Mouse (Mus musculus): ENCODE results near the gene Olfr67. TPM values are rescaled to one million over a fixed set of nuclear protein-coding genes. Genes with fewer than 3 reads are reported as not detected.
"Not testable (repeated sequence)": the region's sequence is repeated elsewhere in the genome, so short reads cannot be mapped to it uniquely, and the experiment has no call there.

Gene Olfr67
- total and polyA plus RNA-seq, 3 experiments = not detected

- Histone ChIP-seq H3K79me2 (replicated peaks; ENCODE audit: control insufficient read depth, insufficient read depth, low read length) (no peaks in the 10 kb centered on the region), H3K4me3 (no peak overlapping the region), H3K27ac (no peak overlapping the region), H3K9ac (ENCODE audit: low read depth, low read length) (no peak overlapping the region), H3K36me3 (ENCODE audit: control insufficient read depth, insufficient read depth, low read length) (no peaks in the 10 kb centered on the region), H3K27me3 (ENCODE audit: control insufficient read depth, insufficient read depth, low read length) (no peaks in the 10 kb centered on the region), H3K4me1 (ENCODE audit: control insufficient read depth, insufficient read depth, low read length) (no peaks in the 10 kb centered on the region)
- intact Hi-C loops (cut with DNase I) = no loop called here
- no peak for DNase-seq
- TF ChIP-seq EP300 (IDR thresholded peaks at IDR 0.05; ENCODE audit: insufficient read depth, low read depth, low read length) = no peak
- no peak for TF ChIP-seq POLR2A (IDR thresholded peaks at IDR 0.05; ENCODE audit: insufficient read depth, low read depth, low read length)
- TF ChIP-seq CTCF (IDR thresholded peaks at IDR 0.05) = no peak
- 80% methylated on average over 2 of the region's 2 CpGs for WGBS
Measured at GRCm38 (mm10) chr7:103824597-103824996, 33.0 kb upstream of the Olfr67 start.

DNA sequence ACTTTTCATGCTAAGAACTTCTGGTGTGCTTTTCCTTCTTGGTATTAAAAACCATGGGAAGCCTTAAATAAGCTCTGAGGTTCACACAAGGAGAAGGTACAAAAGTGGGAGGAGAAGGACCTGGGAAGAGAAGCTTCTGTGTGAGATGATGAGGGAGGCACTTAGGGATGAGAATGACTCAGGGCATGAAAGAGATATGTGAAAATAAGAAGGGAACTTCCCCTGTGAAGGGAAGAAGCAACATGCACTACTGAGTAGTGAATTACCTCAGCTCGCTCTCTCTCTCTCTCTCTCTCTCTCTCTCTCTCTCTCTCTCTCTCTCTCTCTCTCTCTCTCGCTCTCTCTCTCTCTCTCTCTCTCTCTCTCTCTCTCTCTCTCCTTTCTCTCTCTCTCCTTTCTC is 23.5 kb upstream of the Olfr67 start:
- H3K79me2 ChIP-seq (replicated peaks; ENCODE audit: control insufficient read depth, insufficient read depth, low read length); H3K9ac ChIP-seq (ENCODE audit: low read depth, low read length); H3K27me3 ChIP-seq (ENCODE audit: control insufficient read depth, insufficient read depth, low read length); DNase-seq; H3K27ac ChIP-seq; H3K4me3 ChIP-seq; H3K4me1 ChIP-seq (ENCODE audit: control insufficient read depth, insufficient read depth, low read length); H3K36me3 ChIP-seq (ENCODE audit: control insufficient read depth, insufficient read depth, low read length); intact Hi-C loops (cut with DNase I): not testable (repeated sequence)
- no CpG with 5 or more reads among the region's 2 CpGs for WGBS

DNA sequence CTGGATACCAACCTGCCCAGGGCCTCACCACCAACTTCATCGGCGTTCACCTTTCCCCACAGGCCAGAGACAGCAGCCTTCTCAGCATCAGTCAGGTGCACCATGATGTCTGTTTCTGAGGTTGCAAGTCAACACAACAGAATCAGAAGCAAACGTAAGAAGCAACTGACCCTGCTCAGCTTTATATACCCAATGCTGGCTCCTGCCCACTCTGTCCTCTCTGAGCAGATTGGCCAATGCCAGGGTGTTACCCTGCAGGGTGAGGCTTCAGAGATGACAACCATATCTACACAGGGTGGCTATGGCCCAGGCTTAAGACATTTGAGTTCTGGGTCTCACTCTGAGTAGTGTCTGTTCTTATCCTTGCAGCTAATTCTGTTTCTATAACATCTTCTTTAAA is 22.1 kb upstream of the Olfr67 start, which contains the start of gene Hbb-bt:
Hbb-bt (minus strand) TSS at position 231 of the 400 bp plus-strand sequence.
- intact Hi-C loops (cut with DNase I) = no loop called here
- 86% methylated on average over 3 of the region's 3 CpGs for WGBS
- H3K9ac ChIP-seq (ENCODE audit: low read depth, low read length) = no peak within 1 kb of the TSS

GRCm38 (mm10) chr7:103813152-103813551 is 21.5 kb upstream of the Olfr67 start:
- intact Hi-C loops (cut with DNase I); H3K9ac ChIP-seq (ENCODE audit: low read depth, low read length); H3K79me2 ChIP-seq (replicated peaks; ENCODE audit: control insufficient read depth, insufficient read depth, low read length); H3K4me3 ChIP-seq; H3K27me3 ChIP-seq (ENCODE audit: control insufficient read depth, insufficient read depth, low read length); H3K27ac ChIP-seq; H3K4me1 ChIP-seq (ENCODE audit: control insufficient read depth, insufficient read depth, low read length); DNase-seq; H3K36me3 ChIP-seq (ENCODE audit: control insufficient read depth, insufficient read depth, low read length): not testable (repeated sequence)
- WGBS = no CpG with 5 or more reads among the region's 3 CpGs

More for the DNA sequence above, 22.1 kb upstream of the Olfr67 start, which contains the start of gene Hbb-bt:
- H3K4me3 ChIP-seq = no peak within 1 kb of the TSS
- H3K27ac ChIP-seq = no peak within 1 kb of the TSS
- no peaks in the 10 kb centered on the region for H3K4me1 ChIP-seq (ENCODE audit: control insufficient read depth, insufficient read depth, low read length)
- no peaks in the 10 kb centered on the region for H3K36me3 ChIP-seq (ENCODE audit: control insufficient read depth, insufficient read depth, low read length)
- TF ChIP-seq POLR2A (IDR thresholded peaks at IDR 0.05; ENCODE audit: insufficient read depth, low read depth, low read length) = no peak
- no peak for TF ChIP-seq EP300 (IDR thresholded peaks at IDR 0.05; ENCODE audit: insufficient read depth, low read depth, low read length)
- TF ChIP-seq CTCF (IDR thresholded peaks at IDR 0.05) = no peak
- H3K27me3 ChIP-seq (ENCODE audit: control insufficient read depth, insufficient read depth, low read length) = no peaks in the 10 kb centered on the region
- no peak for DNase-seq
- no peaks in the 10 kb centered on the region for H3K79me2 ChIP-seq (replicated peaks; ENCODE audit: control insufficient read depth, insufficient read depth, low read length)

- WGBS = 25% methylated on average over 1 of the region's 1 CpGs
Measured at GRCm38 (mm10) chr7:103812174-103812573, 20.6 kb upstream of the Olfr67 start.

GRCm38 (mm10) chr7:103811223-103811845 is 19.7 kb upstream of the Olfr67 start:
- 71% methylated on average over 1 of the region's 1 CpGs for WGBS
- Histone ChIP-seq H3K27me3 (ENCODE audit: control insufficient read depth, insufficient read depth, low read length) (no peaks in the 10 kb centered on the region), H3K4me3 (no peak overlapping the region), H3K79me2 (replicated peaks; ENCODE audit: control insufficient read depth, insufficient read depth, low read length) (no peaks in the 10 kb centered on the region), H3K27ac (no peak overlapping the region), H3K9ac (ENCODE audit: low read depth, low read length) (no peak overlapping the region), H3K4me1 (ENCODE audit: control insufficient read depth, insufficient read depth, low read length) (no peaks in the 10 kb centered on the region), H3K36me3 (ENCODE audit: control insufficient read depth, insufficient read depth, low read length) (no peaks in the 10 kb centered on the region)
- intact Hi-C loops (cut with DNase I) = no loop called here
- DNase-seq = no peak
- no peak for TF ChIP-seq CTCF (IDR thresholded peaks at IDR 0.05)
- TF ChIP-seq EP300 (IDR thresholded peaks at IDR 0.05; ENCODE audit: insufficient read depth, low read depth, low read length) = no peak
- TF ChIP-seq POLR2A (IDR thresholded peaks at IDR 0.05; ENCODE audit: insufficient read depth, low read depth, low read length) = no peak

More at GRCm38 (mm10) chr7:103812174-103812573, 20.6 kb upstream of the Olfr67 start:
- H3K36me3 ChIP-seq (ENCODE audit: control insufficient read depth, insufficient read depth, low read length) = no peaks in the 10 kb centered on the region
- no peaks in the 10 kb centered on the region for H3K27me3 ChIP-seq (ENCODE audit: control insufficient read depth, insufficient read depth, low read length)
- no peak overlapping the region for H3K4me3 ChIP-seq
- no peak for TF ChIP-seq EP300 (IDR thresholded peaks at IDR 0.05; ENCODE audit: insufficient read depth, low read depth, low read length)
- no peak for TF ChIP-seq POLR2A (IDR thresholded peaks at IDR 0.05; ENCODE audit: insufficient read depth, low read depth, low read length)
- no peak for TF ChIP-seq CTCF (IDR thresholded peaks at IDR 0.05)
- DNase-seq = no peak
- H3K27ac ChIP-seq = no peak overlapping the region
- no peaks in the 10 kb centered on the region for H3K79me2 ChIP-seq (replicated peaks; ENCODE audit: control insufficient read depth, insufficient read depth, low read length)
- intact Hi-C loops (cut with DNase I) = no loop called here
- no peak overlapping the region for H3K9ac ChIP-seq (ENCODE audit: low read depth, low read length)
- no peaks in the 10 kb centered on the region for H3K4me1 ChIP-seq (ENCODE audit: control insufficient read depth, insufficient read depth, low read length)
